Mouse (Mus musculus) yolk sac, embryonic 10.5 days (tissue): ENCODE results near the gene Dusp19.
A peak's percentile ranks its signal among the peaks of the same experiment; 100 is the strongest.

Experiments
- DNase-seq: peaks from one replicate; pipeline ENCODE4 v3.0.0-alpha.2; 2017; ENCODE audit warnings: low spot score

The Dusp19 gene

GRCm38 (mm10) chr2:80638364-80639241, 21.8 kb downstream of the Dusp19 start:
- peak; percentile 87 for DNase-seq

GRCm38 (mm10) chr2:80639398-80639797, 22.6 kb downstream of the Dusp19 start:
- no peak for DNase-seq

GRCm38 (mm10) chr2:80639864-80640263, 23.0 kb downstream of the Dusp19 start:
- no peak for DNase-seq

GRCm38 (mm10) chr2:80661414-80661813, 44.6 kb downstream of the Dusp19 start:
- no peak for DNase-seq

- DNase-seq = no peak
Observed at GRCm38 (mm10) chr2:80662682-80663081, 45.8 kb downstream of the Dusp19 start.

GRCm38 (mm10) chr2:80667396-80667964, 50.6 kb downstream of the Dusp19 start:
- no peak for DNase-seq

DNA sequence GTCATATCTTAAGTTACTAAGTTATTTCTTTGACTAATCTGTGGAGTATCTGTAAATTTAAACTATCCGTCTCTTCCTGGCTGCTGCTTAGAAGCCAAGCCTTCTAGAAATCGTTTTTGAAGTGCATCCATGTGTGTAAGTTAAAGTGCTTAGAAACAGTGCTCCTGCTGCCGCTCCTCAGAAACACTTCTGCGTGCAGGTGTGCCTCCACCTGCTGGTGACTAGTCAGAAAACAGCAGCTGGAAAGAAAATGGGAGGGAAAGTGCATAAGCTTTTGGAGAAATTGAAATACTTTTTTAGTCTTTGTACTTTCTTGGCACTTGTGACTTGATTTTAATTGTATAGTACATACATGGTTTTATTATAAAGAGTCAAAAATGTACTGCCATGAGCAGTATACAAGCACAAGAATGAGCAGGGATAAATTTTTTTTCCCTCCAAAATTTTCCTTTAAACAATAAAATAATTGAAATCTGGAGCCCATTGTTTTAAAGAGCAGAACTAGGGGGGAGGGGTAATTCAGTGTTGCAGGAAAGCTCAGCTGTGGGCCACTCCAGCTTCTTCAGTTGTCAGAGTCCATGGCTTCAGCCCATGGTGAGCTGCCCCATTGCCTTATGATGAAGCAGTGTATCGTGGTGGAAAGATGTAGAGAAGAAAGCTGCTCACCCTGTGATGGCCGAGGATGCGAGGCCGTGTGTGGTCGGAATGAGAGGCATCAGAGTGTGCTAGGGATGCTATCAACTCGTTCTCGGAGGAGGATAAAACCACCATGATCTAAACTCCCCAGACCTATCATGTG, 53.2 kb downstream of the Dusp19 start:
- no peak for DNase-seq

- no peak for DNase-seq
Observed at GRCm38 (mm10) chr2:80678803-80679202, 62.0 kb downstream of the Dusp19 start.
